Mouse (Mus musculus) intestine, embryonic 14.5 days (tissue): ENCODE measurements around the gene Atxn7l3. TPM values are rescaled to one million over a fixed set of nuclear protein-coding genes. Genes with fewer than 3 reads are reported as not detected.

Experiments
- polyA plus RNA-seq: library from polyadenylated mRNA; unstranded; fragments of >200 nt; fragmentation: Nextera tagmentation; extraction: Ambion mirVana; gene quantifications from 2 replicates; pipeline ENCODE4 v1.2.1, GENCODE M21; 2014

The Atxn7l3 gene
- polyA plus RNA-seq, 1 experiment from 2014 or later, result 17.5 TPM

Other genes with a start within 250 kb of the Atxn7l3 start
- 7.0 TPM in 2 replicates for gene Mpp2, start 208.1 kb downstream of the Atxn7l3 start, polyA plus RNA-seq
- gene Ppy, start 195.3 kb downstream of the Atxn7l3 start, polyA plus RNA-seq, result 2.0 TPM in 1 of 2 replicates, not detected in the other
- 41.5 TPM in 1 of 2 replicates, not detected in the other for gene Pyy, start 188.8 kb downstream of the Atxn7l3 start, polyA plus RNA-seq
- gene Nags, start 151.1 kb downstream of the Atxn7l3 start, polyA plus RNA-seq, result 1.7 and 3.4 TPM in 2 replicates
- 22.6 and 27.1 TPM in 2 replicates for gene Tmem101, start 140.2 kb downstream of the Atxn7l3 start, polyA plus RNA-seq
- gene Lsm12, start 111.3 kb downstream of the Atxn7l3 start, polyA plus RNA-seq, result 88.4 and 89.9 TPM in 2 replicates
- gene G6pc3, start 107.0 kb downstream of the Atxn7l3 start, polyA plus RNA-seq, result 36.0 and 37.4 TPM in 2 replicates
- gene Hdac5, start 66.5 kb downstream of the Atxn7l3 start, polyA plus RNA-seq, result 45.4 and 53.2 TPM in 2 replicates
- 16.5 and 16.6 TPM in 2 replicates for gene BC030867, start 47.7 kb downstream of the Atxn7l3 start, polyA plus RNA-seq
- 0.08 and 0.16 TPM in 2 replicates for gene Asb16, start 27.9 kb downstream of the Atxn7l3 start, polyA plus RNA-seq
- 50.5 and 55.5 TPM in 2 replicates for gene Tmub2, start 11.7 kb downstream of the Atxn7l3 start, polyA plus RNA-seq
- gene Ubtf, start 23.1 kb upstream of the Atxn7l3 start, polyA plus RNA-seq, result 85.5 and 86.0 TPM in 2 replicates
- 1.8 and 2.8 TPM in 2 replicates for gene Slc4a1, start 69.6 kb upstream of the Atxn7l3 start, polyA plus RNA-seq
- gene Rundc3a, start 96.8 kb upstream of the Atxn7l3 start, polyA plus RNA-seq, result 7.6 and 10.0 TPM in 2 replicates
- gene Slc25a39, start 111.3 kb upstream of the Atxn7l3 start, polyA plus RNA-seq, result 281 and 296 TPM in 2 replicates
- gene Grn, start 133.7 kb upstream of the Atxn7l3 start, polyA plus RNA-seq, result 115 and 116 TPM in 2 replicates
- 4.5 and 4.7 TPM in 2 replicates for gene Fam171a2, start 151.1 kb upstream of the Atxn7l3 start, polyA plus RNA-seq
- 4.9 and 6.4 TPM in 2 replicates for gene Itga2b, start 173.5 kb upstream of the Atxn7l3 start, polyA plus RNA-seq